Mouse (Mus musculus) megakaryocyte progenitor cell, adult 5-6 weeks (primary cell): ENCODE data around the gene Olfr1507. TPM values are rescaled to one million over a fixed set of nuclear protein-coding genes. Genes with fewer than 3 reads are reported as not detected.

Experiments
- ATAC-seq: replicated peaks from 2 replicates; pipeline ENCODE4 v1.8.0; 2016; ENCODE audit warnings: mild to moderate bottlenecking, moderate TSS enrichment, inconsistent platforms; ENCODE audit not compliant: poor library complexity
- total RNA-seq, 2 experiments: library from RNA; stranded (forward) in 1 of 2; stranded (reverse) in 1 of 2; fragments of 157-497, 149-512 nt in 1 of 2; fragments of 200-1000 nt in 1 of 2; gene quantifications; 2 replicates each; pipeline versions ENCODE4 v1.2.3 to v1.2.4; 2015 to 2017

Gene Olfr1507
- not detected in 2 replicates for total RNA-seq (2015)
- total RNA-seq (2017) = not detected in 2 replicates

DNA sequence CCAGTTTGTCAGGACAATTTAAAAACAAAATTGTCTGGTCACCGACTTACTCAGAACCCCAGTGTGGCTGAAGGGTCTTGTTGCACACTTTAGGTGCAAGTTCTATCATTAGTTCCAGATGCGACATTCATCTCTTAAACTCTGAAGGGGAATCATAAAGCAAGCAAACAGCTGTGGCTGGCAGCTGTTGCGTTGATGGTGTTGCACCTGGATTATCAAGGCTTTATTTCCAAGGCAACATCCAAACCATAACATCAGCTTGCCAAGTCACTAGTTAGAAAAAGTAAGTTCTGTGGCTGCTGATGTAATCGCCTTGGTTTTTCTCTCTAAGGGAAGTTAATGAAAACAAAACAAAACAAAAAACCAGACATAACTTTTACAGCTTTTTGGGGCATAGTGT lies at the start of gene Olfr1507:
TSS of gene Olfr1507 (minus strand) at position 234 of the 400 bp plus-strand sequence.
- no peak for ATAC-seq

DNA sequence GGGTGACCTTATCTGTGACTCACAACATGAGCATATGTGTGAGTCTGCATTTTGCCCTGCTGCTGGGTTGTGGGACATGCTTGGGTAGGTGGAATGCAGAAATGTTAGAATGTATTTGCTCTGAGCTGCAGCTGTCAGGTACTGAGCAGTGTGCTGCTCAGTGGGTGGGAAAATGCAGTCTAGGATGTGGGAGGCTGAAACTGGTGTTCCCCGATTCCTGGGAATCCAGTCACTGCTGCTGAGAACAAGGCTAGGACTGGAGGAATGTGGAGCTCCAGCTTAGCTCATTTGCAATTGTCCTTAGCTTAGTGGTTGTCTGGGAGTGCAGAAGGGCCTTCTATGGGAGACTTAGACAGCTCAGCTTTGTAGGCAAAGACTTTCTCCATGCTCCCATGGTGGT lies 37.8 kb upstream of the Olfr1507 start:
- ATAC-seq = no peak

DNA sequence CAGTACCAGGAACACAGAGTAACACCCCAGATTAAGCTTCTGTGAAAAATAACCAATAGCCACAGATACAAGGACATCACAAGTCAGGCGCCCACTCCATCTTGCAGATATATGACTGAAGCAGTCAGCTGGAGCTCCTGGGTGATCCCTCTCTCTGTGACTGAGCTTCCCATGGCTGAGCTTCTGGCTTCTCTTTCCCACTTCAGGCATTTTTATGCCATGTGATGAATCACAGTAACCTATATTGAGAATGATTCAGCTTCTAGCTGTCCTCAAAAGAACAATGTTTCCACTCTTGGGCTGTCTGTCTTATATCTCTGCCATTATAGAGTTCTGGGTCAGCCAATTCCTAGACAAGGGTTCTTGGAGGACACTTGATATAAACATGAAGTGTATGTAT lies 29.4 kb upstream of the Olfr1507 start:
- no peak for ATAC-seq

DNA sequence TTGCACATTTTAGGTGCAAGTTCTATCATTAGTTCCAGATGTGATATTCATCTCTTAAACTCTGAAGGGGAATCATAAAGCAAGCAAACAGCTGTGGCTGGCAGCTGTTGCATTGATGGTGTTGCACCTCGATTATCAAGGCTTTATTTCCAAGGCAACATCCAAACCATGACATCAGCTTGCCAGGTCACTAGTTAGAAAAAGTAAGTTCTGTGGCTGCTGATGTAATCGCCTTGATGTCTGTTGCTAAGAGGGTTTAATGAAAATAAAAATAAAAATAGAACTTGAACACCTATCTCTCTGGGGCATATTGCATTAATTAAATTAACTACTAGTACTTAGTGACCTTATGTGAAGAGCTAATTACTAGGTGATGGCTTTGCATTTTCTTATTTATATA lies 28.2 kb downstream of the Olfr1507 start, which contains the start of gene Olfr1508:
TSS of gene Olfr1508 (minus strand) at position 101 of the 400 bp plus-strand sequence.
- ATAC-seq = no peak

DNA sequence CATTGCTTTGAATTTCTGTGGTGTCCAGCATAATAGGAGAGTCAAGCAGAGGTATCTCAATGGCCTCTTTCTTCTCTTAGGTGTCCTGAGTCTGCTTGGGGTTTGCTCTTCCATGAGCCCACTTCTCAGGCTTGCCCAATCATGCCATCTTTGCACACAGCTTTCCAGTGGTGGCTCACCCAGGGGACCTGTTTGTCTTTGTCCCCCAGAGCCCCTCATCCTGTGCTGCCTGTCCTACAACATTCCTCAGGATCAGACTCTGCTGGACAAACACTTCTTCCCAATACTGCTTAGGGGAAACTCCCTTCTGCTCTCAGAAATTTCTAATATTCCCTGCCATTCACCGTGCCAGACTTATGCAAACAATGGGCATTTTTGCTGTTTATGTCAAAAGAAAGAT lies 29.8 kb downstream of the Olfr1507 start:
- no peak for ATAC-seq

DNA sequence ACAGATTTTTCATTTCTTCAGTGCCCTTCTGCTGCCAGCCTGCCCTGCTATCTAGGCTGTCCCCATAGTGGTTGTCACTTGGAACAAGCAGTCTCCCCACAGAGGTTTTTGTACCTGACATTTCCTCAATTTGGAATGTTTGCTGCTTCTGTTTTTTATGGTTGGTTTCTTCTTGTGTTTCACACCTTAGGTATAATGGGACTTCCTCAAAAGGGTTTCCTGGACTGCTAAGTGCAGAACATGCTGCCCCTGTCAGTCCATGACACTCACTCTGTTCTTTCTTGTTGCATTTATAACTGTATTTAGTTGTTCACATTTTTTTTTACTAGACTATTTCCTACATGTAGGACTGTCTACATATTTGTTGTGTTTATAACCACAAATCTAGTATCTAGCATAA lies 33.6 kb downstream of the Olfr1507 start:
- no peak for ATAC-seq

DNA sequence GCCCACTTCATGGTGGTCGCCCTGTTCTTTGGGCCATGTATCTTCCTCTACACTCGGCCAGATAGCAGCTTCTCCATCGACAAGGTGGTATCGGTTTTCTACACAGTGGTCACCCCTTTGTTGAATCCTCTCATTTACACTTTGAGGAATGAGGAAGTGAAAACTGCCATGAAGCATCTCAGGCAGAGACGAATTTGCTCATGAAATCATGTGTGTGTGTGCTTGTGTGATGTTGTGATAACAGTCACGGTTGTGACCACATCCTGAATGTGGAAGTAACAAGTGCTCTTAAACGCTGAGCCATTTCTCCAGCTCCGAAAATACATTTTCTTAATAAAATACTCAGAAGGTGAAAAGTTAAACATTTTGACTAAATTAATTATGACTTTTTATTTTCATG lies 44.4 kb downstream of the Olfr1507 start:
- ATAC-seq = peak; percentile 100

DNA sequence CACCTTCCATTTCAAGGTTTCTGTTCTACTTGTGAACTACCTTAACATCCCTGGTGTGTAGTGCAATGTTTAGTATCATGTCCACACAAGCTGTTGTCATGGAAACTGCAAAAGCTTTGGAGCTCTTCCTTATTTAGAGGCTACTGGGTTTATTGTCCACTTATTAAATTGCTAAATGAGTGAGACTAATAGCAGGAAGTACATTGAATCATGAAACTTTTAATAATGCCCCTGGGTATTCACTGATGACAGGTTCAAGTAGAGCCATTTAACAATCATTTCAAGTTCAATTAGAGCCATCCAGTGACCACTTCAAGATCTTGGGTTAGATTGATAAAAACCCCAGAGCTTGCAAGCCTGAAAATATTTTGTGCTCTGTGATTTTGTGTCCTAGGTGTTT lies 52.9 kb downstream of the Olfr1507 start, which contains the start of gene Olfr1509:
TSS of gene Olfr1509 (plus strand) at position 301 of the 400 bp plus-strand sequence.
- ATAC-seq = no peak

Other genes with a start within 250 kb of the Olfr1507 start
- gene Chd8, start 238.0 kb downstream of the Olfr1507 start, total RNA-seq (2015) = 78.7 and 79.5 TPM in 2 replicates
- gene Chd8, start 238.0 kb downstream of the Olfr1507 start, total RNA-seq (2017) = 43.7 and 57.7 TPM in 2 replicates
- 34.0 and 35.8 TPM in 2 replicates for gene Tox4, start 216.6 kb downstream of the Olfr1507 start, total RNA-seq (2015)
- gene Tox4, start 216.6 kb downstream of the Olfr1507 start, total RNA-seq (2017) = 41.2 and 43.0 TPM in 2 replicates
- 6.5 and 8.1 TPM in 2 replicates for gene Rab2b, start 216.2 kb downstream of the Olfr1507 start, total RNA-seq (2015)
- gene Rab2b, start 216.2 kb downstream of the Olfr1507 start, total RNA-seq (2017) = 3.7 and 5.0 TPM in 2 replicates
- 49.6 and 50.3 TPM in 2 replicates for gene Mettl3, start 190.6 kb downstream of the Olfr1507 start, total RNA-seq (2015)
- gene Mettl3, start 190.6 kb downstream of the Olfr1507 start, total RNA-seq (2017) = 40.3 and 40.8 TPM in 2 replicates
- 0.07 and 0.62 TPM in 2 replicates for gene Sall2, start 167.0 kb downstream of the Olfr1507 start, total RNA-seq (2015)
- gene Sall2, start 167.0 kb downstream of the Olfr1507 start, total RNA-seq (2017) = 0.42 and 0.88 TPM in 2 replicates
- gene Olfr1513, start 139.3 kb downstream of the Olfr1507 start, total RNA-seq (2015) = not detected in 2 replicates
- not detected in 2 replicates for gene Olfr1513, start 139.3 kb downstream of the Olfr1507 start, total RNA-seq (2017)
- not detected in 2 replicates for gene Olfr1512, start 116.6 kb downstream of the Olfr1507 start, total RNA-seq (2015)
- gene Olfr1512, start 116.6 kb downstream of the Olfr1507 start, total RNA-seq (2017) = not detected in 2 replicates
- not detected in 2 replicates for gene Olfr1511, start 98.4 kb downstream of the Olfr1507 start, total RNA-seq (2015)
- not detected in 2 replicates for gene Olfr1511, start 98.4 kb downstream of the Olfr1507 start, total RNA-seq (2017)
- not detected in 2 replicates for gene Olfr1510, start 81.4 kb downstream of the Olfr1507 start, total RNA-seq (2015)
- not detected in 2 replicates for gene Olfr1510, start 81.4 kb downstream of the Olfr1507 start, total RNA-seq (2017)
- gene Olfr1509, start 52.8 kb downstream of the Olfr1507 start, total RNA-seq (2015) = not detected in 2 replicates
- gene Olfr1509, start 52.8 kb downstream of the Olfr1507 start, total RNA-seq (2017) = not detected in 2 replicates
- not detected in 2 replicates for gene Olfr1508, start 28.3 kb downstream of the Olfr1507 start, total RNA-seq (2015)
- not detected in 2 replicates for gene Olfr1508, start 28.3 kb downstream of the Olfr1507 start, total RNA-seq (2017)